Mouse (Mus musculus) MEL (cell line): ENCODE measurements around the gene Gtf2i. TPM values are rescaled to one million over a fixed set of nuclear protein-coding genes. Genes with fewer than 3 reads are reported as not detected.

ENCODE experiments used
- DNase-seq: peaks from one replicate; pipeline ENCODE4 v3.0.0; 2011; ENCODE audit warnings: low read depth, low spot score
- H3K27ac ChIP-seq: 2 replicates; pipeline ENCODE4 v1.5.1; 2012; ENCODE audit warnings: low read depth, mild to moderate bottlenecking, control low read depth, low read length, moderate library complexity; ENCODE audit not compliant: control insufficient read depth
- H3K27me3 ChIP-seq, 2 experiments: fragments of 150-350 bp in 1 of 2; sonication (generic) in 1 of 2; 2 replicates each; pipeline ENCODE4 v1.6.1; 2012; ENCODE audit warnings: low read length in 2 of 2, mild to moderate bottlenecking in 2 of 2, improper control_type of control experiment in 1 of 2, moderate library complexity in 1 of 2; ENCODE audit not compliant: insufficient read depth in 2 of 2, control insufficient read depth in 1 of 2
- H3K36me3 ChIP-seq, 2 experiments: 2 replicates each; pipeline ENCODE4 v1.6.1; 2012 to 2014; ENCODE audit warnings: low read length in 2 of 2, improper control_type of control experiment in 1 of 2, inconsistent platforms in 1 of 2, mild to moderate bottlenecking in 1 of 2; ENCODE audit not compliant: insufficient read depth in 2 of 2, control insufficient read depth in 1 of 2
- H3K4me1 ChIP-seq, 2 experiments: fragments of 150-350 bp in 1 of 2; sonication (generic) in 1 of 2; 2 replicates each; pipeline ENCODE4 v1.6.1; 2012; ENCODE audit warnings: low read length in 2 of 2, improper control_type of control experiment in 1 of 2, mild to moderate bottlenecking in 1 of 2; ENCODE audit not compliant: insufficient read depth in 2 of 2, control insufficient read depth in 1 of 2
- H3K4me3 ChIP-seq, 2 experiments: fragments of 150-350 bp in 1 of 2; sonication (generic) in 1 of 2; 2 replicates each; pipeline ENCODE4 v1.5.1; 2012; ENCODE audit warnings: low read depth in 2 of 2, low read length in 2 of 2, mild to moderate bottlenecking in 2 of 2, moderate library complexity in 2 of 2, control low read depth in 1 of 2, improper control_type of control experiment in 1 of 2; ENCODE audit not compliant: control insufficient read depth in 1 of 2, insufficient read depth in 1 of 2
- H3K79me2 ChIP-seq: 2 replicates; pipeline ENCODE4 v1.6.1; 2012; ENCODE audit warnings: mild to moderate bottlenecking, low read length, moderate library complexity; ENCODE audit not compliant: control insufficient read depth, poor library complexity, insufficient read depth
- H3K9ac ChIP-seq: 2 replicates; pipeline ENCODE4 v1.6.1; 2012; ENCODE audit warnings: low read depth, mild to moderate bottlenecking, control low read depth, low read length, moderate library complexity; ENCODE audit not compliant: control insufficient read depth, poor library complexity, severe bottlenecking
- H3K9me3 ChIP-seq: fragments of 150-350 bp; sonication (generic); replicated peaks from 2 replicates; pipeline ENCODE4 v1.6.1; 2012; ENCODE audit warnings: mild to moderate bottlenecking, low read length, improper control_type of control experiment, moderate library complexity; ENCODE audit not compliant: insufficient read depth
- BHLHE40 ChIP-seq: IDR thresholded peaks from 2 replicates; pipeline ENCODE4 v1.6.1; 2012; ENCODE audit warnings: low read depth, mild to moderate bottlenecking, inconsistent platforms, low read length, improper control_type of control experiment, borderline replicate concordance
- E2F4 ChIP-seq: IDR thresholded peaks from 2 replicates; pipeline ENCODE4 v1.6.1; 2011; ENCODE audit warnings: low read depth, low read length, improper control_type of control experiment, borderline replicate concordance
- ELF1 ChIP-seq: IDR thresholded peaks from 2 replicates; pipeline ENCODE4 v1.6.1; 2014; ENCODE audit warnings: low read depth, mild to moderate bottlenecking, inconsistent platforms, low read length, improper control_type of control experiment, moderate library complexity
- EP300 ChIP-seq, 2 experiments: IDR thresholded peaks; 2 replicates each; pipeline ENCODE4 v1.6.1; 2011; ENCODE audit warnings: improper control_type of control experiment in 2 of 2, low read length in 2 of 2, low read depth in 1 of 2, mild to moderate bottlenecking in 1 of 2
- ETS1 ChIP-seq: IDR thresholded peaks from 2 replicates; pipeline ENCODE4 v1.6.1; 2012; ENCODE audit warnings: low read depth, mild to moderate bottlenecking, inconsistent platforms, low read length, improper control_type of control experiment, moderate library complexity
- GABPA ChIP-seq: IDR thresholded peaks from 2 replicates; pipeline ENCODE4 v1.6.1; 2012; ENCODE audit warnings: low read depth, mild to moderate bottlenecking, inconsistent platforms, low read length, improper control_type of control experiment, moderate library complexity
- GATA1 ChIP-seq: IDR thresholded peaks from 2 replicates; pipeline ENCODE4 v1.6.1; 2011; ENCODE audit warnings: low read depth, low read length, improper control_type of control experiment
- HCFC1 ChIP-seq: IDR thresholded peaks from 2 replicates; pipeline ENCODE4 v1.6.1; 2012; ENCODE audit warnings: low read depth, mild to moderate bottlenecking, inconsistent platforms, low read length, improper control_type of control experiment, moderate library complexity
- MAX ChIP-seq: IDR thresholded peaks from 2 replicates; pipeline ENCODE4 v1.6.1; 2011; ENCODE audit warnings: low read length, improper control_type of control experiment
- MAZ ChIP-seq: IDR thresholded peaks from 2 replicates; pipeline ENCODE4 v1.6.1; 2012; ENCODE audit warnings: low read depth, mild to moderate bottlenecking, inconsistent platforms, low read length, improper control_type of control experiment
- MXI1 ChIP-seq: IDR thresholded peaks from 2 replicates; pipeline ENCODE4 v1.6.1; 2011; ENCODE audit warnings: mild to moderate bottlenecking, low read depth, low read length, improper control_type of control experiment
- MYB ChIP-seq: IDR thresholded peaks from 2 replicates; pipeline ENCODE4 v1.6.1; 2011; ENCODE audit warnings: mild to moderate bottlenecking, low read depth, low read length, improper control_type of control experiment
- MYC ChIP-seq: IDR thresholded peaks from 2 replicates; pipeline ENCODE4 v1.6.1; 2011; ENCODE audit warnings: low read depth, mild to moderate bottlenecking, low read length, improper control_type of control experiment, moderate library complexity
- NRF1 ChIP-seq: IDR thresholded peaks from 2 replicates; pipeline ENCODE4 v1.6.1; 2014; ENCODE audit warnings: low read depth, mild to moderate bottlenecking, inconsistent platforms, low read length, improper control_type of control experiment, moderate library complexity; ENCODE audit not compliant: poor library complexity, insufficient read depth, severe bottlenecking
- POLR2A ChIP-seq, 2 experiments: IDR thresholded peaks; 2 replicates each; pipeline ENCODE4 v1.6.1; 2011 to 2012; ENCODE audit warnings: low read length in 2 of 2, mild to moderate bottlenecking in 2 of 2, control low read depth in 1 of 2, improper control_type of control experiment in 1 of 2, low read depth in 1 of 2, moderate library complexity in 1 of 2; ENCODE audit not compliant: control insufficient read depth in 1 of 2, insufficient read depth in 1 of 2, poor library complexity in 1 of 2
- POLR2AphosphoS2 ChIP-seq: IDR thresholded peaks from 2 replicates; pipeline ENCODE4 v1.6.1; 2011; ENCODE audit warnings: low read length, improper control_type of control experiment
- RAD21 ChIP-seq: IDR thresholded peaks from 2 replicates; pipeline ENCODE4 v1.6.1; 2011; ENCODE audit warnings: mild to moderate bottlenecking, low read depth, low read length, improper control_type of control experiment
- RCOR1 ChIP-seq: IDR thresholded peaks from 2 replicates; pipeline ENCODE4 v1.6.1; 2012; ENCODE audit warnings: low read depth, mild to moderate bottlenecking, inconsistent platforms, low read length, improper control_type of control experiment
- SIN3A ChIP-seq: IDR thresholded peaks from 2 replicates; pipeline ENCODE4 v1.6.1; 2012; ENCODE audit warnings: low read length, improper control_type of control experiment, inconsistent platforms
- SMC3 ChIP-seq: IDR thresholded peaks from 2 replicates; pipeline ENCODE4 v1.6.1; 2011; ENCODE audit warnings: low read depth, low read length, improper control_type of control experiment
- TBP ChIP-seq: IDR thresholded peaks from 2 replicates; pipeline ENCODE4 v1.8.0; 2011; ENCODE audit warnings: low read depth, low read length, improper control_type of control experiment
- UBTF ChIP-seq: IDR thresholded peaks from 2 replicates; pipeline ENCODE4 v1.6.1; 2012; ENCODE audit warnings: low read depth, mild to moderate bottlenecking, inconsistent platforms, low read length, improper control_type of control experiment, moderate library complexity, borderline replicate concordance; ENCODE audit not compliant: insufficient read depth
- USF1 ChIP-seq: IDR thresholded peaks from 2 replicates; pipeline ENCODE4 v1.6.1; 2014; ENCODE audit warnings: low read depth, mild to moderate bottlenecking, inconsistent platforms, low read length, improper control_type of control experiment, moderate library complexity
- USF2 ChIP-seq, 2 experiments: IDR thresholded peaks; 2 replicates each; pipeline ENCODE4 v1.6.1; 2011 to 2012; ENCODE audit warnings: improper control_type of control experiment in 2 of 2, low read length in 2 of 2, borderline replicate concordance in 1 of 2, inconsistent platforms in 1 of 2, low read depth in 1 of 2, mild to moderate bottlenecking in 1 of 2; ENCODE audit not compliant: insufficient read depth in 1 of 2
- ZKSCAN1 ChIP-seq: IDR thresholded peaks from 2 replicates; pipeline ENCODE4 v1.6.1; 2012; ENCODE audit warnings: low read depth, mild to moderate bottlenecking, inconsistent platforms, low read length, improper control_type of control experiment, moderate library complexity
- ZNF384 ChIP-seq: IDR thresholded peaks from 2 replicates; pipeline ENCODE4 v1.6.1; 2012; ENCODE audit warnings: low read depth, mild to moderate bottlenecking, inconsistent platforms, low read length, improper control_type of control experiment
- polyA plus RNA-seq, 2 experiments: library from polyadenylated mRNA; stranded (reverse) in 1 of 2; unstranded in 1 of 2; fragments of >175 nt in 1 of 2; fragments of >200 nt in 1 of 2; gene quantifications; 2 replicates each; pipeline versions ENCODE4 v1.2.1 to v1.2.4; 2012; ENCODE audit warnings: low replicate concordance in 2 of 2, low read depth in 1 of 2; ENCODE audit not compliant: insufficient read length in 2 of 2, insufficient read depth in 1 of 2, missing spikeins in 1 of 2
- total RNA-seq: library from RNA; depleted of rRNA; stranded (reverse); fragments of 300-350 nt; gene quantifications from 2 replicates; pipeline ENCODE4 v1.2.3, GENCODE M21; 2012

Gtf2i gene
- total and polyA plus RNA-seq, 3 experiments: 46.7 to 151 (median 128) TPM

GRCm38 (mm10) chr5:134295277-134296050 lies 19.1 kb downstream of the Gtf2i start:
- Histone ChIP-seq H3K36me3 (peaks cover 0 to 2% of the 10 kb centered on the region in 2 experiments; a peak in 2 of 4 replicates), H3K9me3 (no peaks in the 10 kb centered on the region)
- no peak for DNase-seq

GRCm38 (mm10) chr5:134294606-134295005 lies 20.0 kb downstream of the Gtf2i start:
- DNase-seq: no peak
- H3K27ac ChIP-seq: no peak overlapping the region
- no peaks in the 10 kb centered on the region for H3K27me3 ChIP-seq
- TF ChIP-seq MXI1 (no peak), RAD21 (no peak), MYB (no peak), SMC3 (no peak), NRF1 (no peak), ELF1 (no peak), RCOR1 (no peak), USF2 (IDR thresholded peaks at IDR 0.05; ENCODE audit: borderline replicate concordance in 1 of 2, insufficient read depth in 1 of 2, low read depth in 1 of 2, low read length in 2 of 2) (no peak), MAZ (no peak), POLR2A (IDR thresholded peaks at IDR 0.05; ENCODE audit: control insufficient read depth in 1 of 2, insufficient read depth in 1 of 2, low read depth in 1 of 2, low read length in 2 of 2, poor library complexity in 1 of 2) (no peak), TBP (no peak), EP300 (IDR thresholded peaks at IDR 0.05; ENCODE audit: low read depth in 1 of 2, low read length in 2 of 2) (no peak)
- no peaks in the 10 kb centered on the region for H3K9me3 ChIP-seq
- no peak overlapping the region for H3K9ac ChIP-seq
- no peaks in the 10 kb centered on the region for H3K4me1 ChIP-seq
- H3K4me3 ChIP-seq: no peak overlapping the region
- peaks cover 0 to 2% of the 10 kb centered on the region in 2 experiments; a peak in 2 of 4 replicates for H3K36me3 ChIP-seq
- H3K79me2 ChIP-seq: no peaks in the 10 kb centered on the region; the same call in 1 of the 2 replicates

More at GRCm38 (mm10) chr5:134295277-134296050, 19.1 kb downstream of the Gtf2i start:
- Histone ChIP-seq H3K4me3 (no peak overlapping the region), H3K27ac (no peak overlapping the region), H3K9ac (no peak overlapping the region), H3K79me2 (no peaks in the 10 kb centered on the region; the same call in 1 of the 2 replicates), H3K27me3 (no peaks in the 10 kb centered on the region), H3K4me1 (no peaks in the 10 kb centered on the region)
- TF ChIP-seq NRF1 (no peak), MYB (no peak), E2F4 (no peak), POLR2AphosphoS2 (no peak), MAX (no peak), HCFC1 (no peak), MYC (no peak), SIN3A (no peak), GABPA (no peak), BHLHE40 (no peak), GATA1 (no peak), USF2 (IDR thresholded peaks at IDR 0.05; ENCODE audit: borderline replicate concordance in 1 of 2, insufficient read depth in 1 of 2, low read depth in 1 of 2, low read length in 2 of 2) (no peak), RAD21 (no peak), UBTF (no peak), ZNF384 (no peak), USF1 (no peak), ZKSCAN1 (no peak), ETS1 (no peak)
